Mouse (Mus musculus) spleen, postnatal 10 days (tissue): ENCODE measurements around the gene Gm28042.

Source experiments
- DNase-seq, 2 experiments: peaks; one replicate each; pipeline ENCODE4 v3.0.0; 2021 to 2022; ENCODE audit warnings: low spot score in 2 of 2

Gene Gm28042

GRCm38 (mm10) chr2:120058818-120059217 lies 31.5 kb downstream of the Gm28042 start:
- no peak for DNase-seq

DNA sequence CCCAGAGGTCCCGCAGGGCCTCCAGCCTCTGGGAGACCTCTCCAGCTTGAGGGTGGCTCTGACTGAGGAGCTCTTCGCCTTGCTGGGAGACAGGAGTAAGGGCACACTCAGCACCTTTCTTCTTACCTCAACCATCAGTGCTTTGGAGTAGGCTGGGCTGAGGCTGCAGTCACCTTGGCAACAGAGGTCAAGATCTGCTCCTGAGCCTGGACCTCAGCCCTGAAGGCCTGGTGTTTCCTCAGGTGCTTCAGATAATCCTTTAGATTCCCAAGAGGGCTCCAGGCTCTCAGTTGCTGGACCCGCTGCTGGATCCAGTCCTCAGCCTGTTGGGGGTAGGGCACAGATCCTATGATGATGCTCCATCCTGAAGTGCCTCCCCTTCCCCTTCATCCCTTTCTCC lies 32.2 kb downstream of the Gm28042 start:
- no peak for DNase-seq

GRCm38 (mm10) chr2:120060190-120060589 lies 32.9 kb downstream of the Gm28042 start:
- no peak for DNase-seq

DNA sequence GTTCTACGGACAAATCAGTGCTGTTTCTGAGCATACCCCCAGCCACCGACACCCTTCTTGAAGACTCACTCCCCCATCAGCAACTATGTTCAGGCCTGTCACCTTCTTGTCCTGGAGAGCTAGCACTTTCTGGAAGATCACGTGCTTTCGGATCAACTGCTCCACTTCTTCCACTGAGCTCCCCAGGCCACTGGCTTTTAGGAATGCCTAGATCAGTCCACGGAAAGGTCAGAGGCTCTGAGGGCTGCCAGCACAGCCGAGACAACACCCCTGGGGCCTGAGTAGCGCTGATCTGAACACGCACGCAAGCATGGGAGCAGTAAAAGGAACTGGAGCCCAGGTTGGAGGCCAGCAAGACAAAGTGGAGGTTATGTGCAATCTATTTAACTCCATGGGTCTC lies 33.4 kb downstream of the Gm28042 start:
- DNase-seq, result no peak

DNA sequence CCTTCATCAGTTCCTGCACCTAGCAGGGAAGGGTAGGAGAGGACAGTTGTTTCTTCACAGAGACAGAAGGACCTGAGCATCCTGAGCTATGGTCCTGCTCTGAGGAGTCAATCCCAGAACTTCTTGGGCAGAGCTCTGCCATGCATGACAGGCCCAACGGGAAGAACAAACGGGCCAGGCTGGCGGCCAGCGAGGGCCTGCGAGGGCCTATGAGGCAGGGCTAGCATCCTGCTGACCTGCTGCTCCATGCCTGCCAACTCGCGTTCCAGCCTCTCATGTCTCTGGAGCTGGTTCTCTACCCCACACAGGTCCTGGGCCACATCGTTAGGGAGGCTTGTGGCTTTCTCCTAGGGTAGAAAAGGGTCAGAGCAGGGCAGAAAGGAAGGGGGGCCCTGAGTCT lies 35.0 kb downstream of the Gm28042 start:
- DNase-seq, result no peak

DNA sequence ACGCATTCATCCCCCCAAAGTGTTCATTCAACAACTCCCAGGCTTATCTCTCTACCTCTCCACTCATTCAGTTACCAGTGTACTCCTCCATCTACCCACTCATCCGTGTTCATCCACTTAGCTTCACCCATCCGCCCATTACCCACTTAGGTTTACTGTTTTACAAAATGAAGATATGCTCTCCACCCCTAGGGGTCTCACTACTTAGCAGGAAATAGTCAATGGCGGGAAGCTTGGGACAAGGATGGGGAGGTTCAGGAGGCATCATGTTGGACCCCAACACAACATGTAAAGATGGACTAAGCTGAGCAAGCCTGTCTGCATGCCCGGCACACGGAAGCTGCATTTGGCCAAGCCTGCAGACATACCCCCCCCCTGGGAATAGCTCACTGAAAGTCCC lies 37.3 kb downstream of the Gm28042 start:
- DNase-seq, result no peak

DNA sequence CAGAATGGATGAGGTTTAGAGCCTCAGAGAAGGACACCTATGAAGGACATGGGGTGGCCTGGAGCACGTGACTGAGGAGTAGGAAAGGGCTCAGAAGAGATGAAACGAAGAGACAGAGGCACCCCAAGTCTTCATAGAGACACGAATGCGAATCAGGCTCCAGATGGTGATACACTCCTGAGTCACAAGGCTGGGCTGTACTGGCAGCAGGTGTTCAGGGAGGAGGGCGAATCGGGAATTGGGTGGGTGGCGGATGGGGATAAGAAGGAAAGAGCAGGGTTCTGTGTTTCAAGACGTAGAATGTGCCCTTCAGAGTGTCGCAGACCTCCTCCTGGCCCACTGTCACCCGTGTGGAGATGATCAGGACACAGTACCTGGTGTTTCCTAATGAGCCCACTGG lies 38.0 kb downstream of the Gm28042 start:
- DNase-seq, result no peak

GRCm38 (mm10) chr2:120066224-120066623 lies 38.9 kb downstream of the Gm28042 start:
- DNase-seq, result no peak

- no peak for DNase-seq
Observed at GRCm38 (mm10) chr2:120068555-120069465, 41.5 kb downstream of the Gm28042 start.

DNA sequence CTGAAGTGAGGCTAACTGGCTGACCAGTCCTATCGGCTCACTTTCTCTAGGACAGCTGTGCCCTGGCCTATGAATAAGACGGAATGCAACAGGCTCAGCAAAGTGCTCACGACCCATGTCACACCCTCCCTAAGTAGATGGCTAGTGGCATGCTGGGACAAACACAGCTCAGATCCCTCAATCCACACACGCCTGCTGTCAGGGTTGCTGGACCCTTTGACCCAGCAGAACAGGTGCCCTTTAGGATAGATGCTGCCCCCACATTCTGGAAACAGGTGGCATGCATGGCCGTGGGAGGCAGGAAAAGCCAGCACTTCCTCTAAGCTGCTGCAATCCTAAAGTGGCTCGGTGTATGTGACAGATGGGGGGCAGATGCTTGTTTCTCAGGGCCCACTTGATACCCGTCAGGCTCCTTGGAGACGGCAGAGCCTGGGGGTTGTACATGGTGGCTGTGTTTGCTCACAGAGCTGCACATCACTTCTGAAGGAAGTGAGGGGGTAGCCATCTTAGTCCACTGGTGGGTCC lies 42.2 kb downstream of the Gm28042 start:
- no peak for DNase-seq

DNA sequence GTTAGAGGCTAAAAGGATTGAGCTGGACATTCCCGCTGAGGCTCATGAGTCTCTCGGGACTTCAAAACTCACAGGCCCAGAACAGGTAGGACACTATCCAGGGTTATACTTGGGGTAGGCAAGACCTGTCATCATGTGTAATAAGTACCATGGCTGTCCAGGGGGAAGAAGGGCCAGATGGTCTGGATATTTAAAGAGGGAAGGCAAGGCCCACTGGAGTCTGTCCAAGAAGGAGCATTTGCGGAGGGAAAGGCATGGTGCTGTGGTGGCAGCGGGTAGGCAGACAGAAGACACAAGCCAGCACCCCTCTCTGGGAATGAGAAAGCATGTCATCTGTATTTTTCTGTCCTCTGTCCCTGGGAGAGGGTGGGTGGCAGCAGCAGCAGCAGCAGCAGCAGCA lies 46.8 kb downstream of the Gm28042 start:
- no peak for DNase-seq

GRCm38 (mm10) chr2:120076076-120076705 lies 48.9 kb downstream of the Gm28042 start:
- peak in 1 of 2 experiments; percentile 59 for DNase-seq

DNA sequence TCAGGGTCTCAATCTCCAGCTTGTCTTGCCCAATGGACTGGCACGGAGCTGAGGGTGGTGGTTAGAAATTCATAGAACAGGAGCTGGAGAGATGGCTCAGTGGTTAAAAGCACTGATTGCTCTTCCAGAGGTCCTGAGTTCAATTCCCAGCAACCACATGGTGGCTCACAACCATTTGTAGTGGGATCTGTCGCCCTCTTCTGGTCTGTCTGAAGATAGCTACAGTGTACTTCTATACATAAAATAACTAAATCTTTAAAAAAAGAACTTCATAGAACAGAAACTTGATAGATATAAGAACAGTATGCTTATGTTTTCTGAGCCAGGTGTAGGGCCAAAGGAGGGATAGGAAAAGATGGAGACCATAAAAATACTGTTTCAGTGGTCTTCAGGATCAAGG lies 55.1 kb downstream of the Gm28042 start:
- no peak for DNase-seq

GRCm38 (mm10) chr2:120084593-120085361 lies 57.5 kb downstream of the Gm28042 start:
- peak in 1 of 2 experiments; percentile 49 for DNase-seq

DNA sequence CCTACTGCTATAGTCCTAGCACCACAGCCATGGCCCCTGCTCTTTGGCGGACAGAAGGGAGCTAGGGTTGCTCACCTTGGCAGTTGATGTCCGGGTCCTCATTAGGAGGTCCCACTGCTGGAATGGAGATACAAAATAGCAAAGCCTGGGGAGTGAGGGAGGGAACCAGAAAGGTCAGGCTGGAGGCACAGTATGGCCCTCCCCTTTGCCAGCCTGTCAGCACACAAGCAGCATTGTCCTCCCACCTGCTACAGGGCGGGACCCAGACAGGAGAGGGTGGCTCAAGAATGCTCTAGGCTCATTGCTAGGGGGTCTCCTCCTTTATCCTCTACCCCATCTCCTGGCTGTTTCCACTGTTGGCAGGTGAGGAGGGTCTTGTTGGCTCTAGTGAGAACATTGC lies 58.7 kb downstream of the Gm28042 start:
- no peak for DNase-seq

DNA sequence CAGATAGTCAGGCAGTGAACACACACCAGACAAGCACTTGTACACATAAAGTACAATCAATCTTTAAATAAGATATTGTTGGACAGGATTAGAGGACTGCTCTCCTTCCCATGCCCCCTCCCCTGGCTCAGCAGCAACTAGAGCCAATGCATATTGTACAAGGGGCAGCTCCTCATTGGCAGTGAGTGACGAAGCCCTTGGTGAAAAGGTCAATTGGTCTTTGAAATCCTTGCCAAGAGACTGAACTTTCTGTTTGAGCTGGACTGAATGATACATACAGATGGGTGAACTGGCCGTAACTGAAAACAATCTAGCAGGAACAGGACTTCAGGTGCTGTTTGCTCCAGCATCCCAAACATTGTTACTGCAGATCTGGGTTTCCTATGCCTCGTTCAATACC lies 60.1 kb downstream of the Gm28042 start:
- DNase-seq, result no peak

DNA sequence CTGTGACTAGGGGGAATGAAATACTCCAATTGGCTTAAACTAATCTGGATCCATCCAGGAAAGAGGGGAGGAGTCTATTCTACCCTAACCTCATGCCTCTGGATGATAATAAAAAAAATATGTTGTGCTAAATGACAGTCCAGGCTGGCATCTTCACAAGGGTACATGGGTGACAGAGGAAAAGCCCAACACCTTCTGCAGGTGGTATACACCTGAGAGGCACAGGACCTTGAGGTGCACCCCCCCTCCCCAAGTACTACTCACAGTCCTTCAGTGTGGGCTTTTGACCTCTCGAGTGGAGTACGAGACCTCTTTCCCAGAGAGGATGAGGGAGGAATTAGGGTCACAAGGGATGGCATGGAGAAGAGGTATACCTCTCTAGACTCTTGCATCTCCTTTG lies 60.6 kb downstream of the Gm28042 start:
- no peak for DNase-seq

DNA sequence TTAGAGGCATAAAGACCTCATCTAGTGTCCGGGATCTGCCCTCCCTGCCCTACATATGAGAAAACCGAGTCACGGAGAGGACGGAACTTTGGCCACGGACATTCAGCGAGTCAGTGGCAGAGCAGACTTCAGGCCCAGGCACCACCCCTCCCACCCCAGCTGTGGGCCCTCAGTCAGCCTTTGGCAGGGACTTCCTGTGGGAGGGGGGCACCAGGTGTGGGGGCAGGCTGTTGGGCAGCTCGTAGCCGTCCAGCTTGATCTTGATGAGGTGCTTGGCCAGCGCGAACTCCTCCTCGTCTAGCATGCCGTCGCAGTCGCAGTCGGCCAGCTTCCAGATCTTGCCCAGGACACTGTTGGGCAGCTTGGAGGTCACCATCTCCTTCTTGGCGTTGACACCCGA lies 63.7 kb downstream of the Gm28042 start:
- no peak for DNase-seq
